Mouse (Mus musculus): ENCODE measurements around the gene Zfhx3. TPM values are rescaled to one million over a fixed set of nuclear protein-coding genes. Genes with fewer than 3 reads are reported as not detected.

The Zfhx3 gene
- total RNA-seq, 2 experiments from 2014 or later, result 7.2 to 8.3 TPM

DNA sequence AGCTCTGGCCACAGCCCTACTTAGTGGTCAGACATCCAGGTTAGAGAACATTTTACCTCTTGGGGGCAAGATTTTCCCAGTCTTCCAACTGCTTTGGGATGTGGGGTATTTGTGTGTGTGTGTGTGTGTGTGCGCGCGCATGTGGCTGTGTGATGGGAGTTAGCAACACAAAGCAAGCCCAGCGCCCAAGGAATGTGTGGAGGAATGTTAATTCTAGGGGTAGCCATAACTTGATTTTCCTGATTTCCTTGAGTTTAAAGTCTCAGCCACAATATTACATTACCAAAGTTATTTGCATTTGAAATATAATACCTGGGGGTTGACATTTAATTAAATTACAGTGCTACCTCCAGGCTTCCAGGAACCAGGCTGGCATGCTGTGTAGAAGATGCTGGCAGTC lies 136.3 kb downstream of the Zfhx3 start:
- intact Hi-C loops (cut with DNase I), result no loop called here
- DNase-seq, result no peak

- intact Hi-C loops (cut with DNase I), result no loop called here
- DNase-seq, result no peak
These were observed 144.5 kb downstream of the Zfhx3 start for GRCm38 (mm10) chr8:108086913-108087312.

DNA sequence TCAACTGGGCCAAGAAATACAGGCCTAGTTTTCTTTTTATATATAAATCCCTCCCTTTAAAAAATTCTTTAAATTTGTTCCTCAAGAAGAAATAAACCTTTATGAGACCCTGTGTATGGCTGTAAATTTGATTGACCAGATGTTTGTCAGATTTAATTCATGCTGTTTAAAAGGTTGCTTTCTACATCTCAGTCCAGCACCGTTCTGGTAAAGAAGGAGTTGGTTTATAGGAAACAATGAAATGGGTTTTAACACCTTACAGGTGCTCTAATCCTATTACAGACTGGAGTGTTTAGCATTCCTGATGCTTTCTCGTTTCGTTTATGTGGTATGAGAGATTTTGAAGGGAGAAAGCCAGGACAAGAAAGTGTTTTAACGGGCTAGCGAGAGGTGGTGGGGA lies 147.2 kb downstream of the Zfhx3 start:
- intact Hi-C loops (cut with DNase I), result no loop called here
- DNase-seq, result no peak

DNA sequence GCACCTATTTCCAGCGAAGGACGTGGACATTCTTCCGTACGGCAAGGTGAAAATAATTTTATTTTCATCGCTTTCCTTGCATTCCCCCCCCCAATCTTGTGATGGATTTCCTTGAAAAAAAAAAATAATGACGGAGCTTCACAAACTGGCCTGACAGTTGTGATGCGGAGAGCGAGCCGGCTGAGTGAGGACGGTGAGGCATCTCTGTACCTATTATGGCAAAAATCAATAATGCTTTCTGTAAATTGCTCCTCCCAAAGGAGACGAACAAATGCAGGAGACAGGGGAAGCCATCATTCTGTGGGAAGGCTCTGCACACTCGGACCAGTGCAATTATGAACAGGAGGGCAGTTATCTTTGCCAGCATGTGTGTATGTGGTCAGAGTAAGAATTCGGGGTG lies 156.2 kb downstream of the Zfhx3 start:
- DNase-seq, result no peak
- intact Hi-C loops (cut with DNase I), result no loop called here

DNA sequence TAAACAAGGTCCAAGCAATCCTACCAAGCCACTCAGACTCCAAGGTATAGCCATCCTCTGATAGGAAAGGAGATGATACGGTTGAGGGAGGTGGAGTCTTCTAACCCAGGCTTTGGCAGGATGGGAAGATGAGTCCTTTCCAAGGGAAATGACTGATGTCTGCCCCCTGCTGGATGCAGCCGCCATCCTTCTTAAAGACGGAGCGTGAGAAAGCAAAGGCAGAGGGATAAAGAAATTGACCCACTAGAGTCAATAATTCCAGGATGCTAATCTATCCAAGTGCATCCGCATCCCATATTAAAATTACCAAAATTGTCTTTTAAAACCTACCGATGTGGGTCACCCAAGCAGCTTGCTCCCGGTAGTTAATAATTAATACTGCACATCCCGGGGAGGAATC lies 158.7 kb downstream of the Zfhx3 start:
- intact Hi-C loops (cut with DNase I), result no loop called here

GRCm38 (mm10) chr8:108101978-108102865 lies 159.8 kb downstream of the Zfhx3 start:
- no peak for DNase-seq
- intact Hi-C loops (cut with DNase I), result no loop called here

More for the DNA sequence above, 158.7 kb downstream of the Zfhx3 start:
- DNase-seq, result no peak

- intact Hi-C loops (cut with DNase I), result no loop called here
These were observed 162.1 kb downstream of the Zfhx3 start for GRCm38 (mm10) chr8:108104471-108105098.

DNA sequence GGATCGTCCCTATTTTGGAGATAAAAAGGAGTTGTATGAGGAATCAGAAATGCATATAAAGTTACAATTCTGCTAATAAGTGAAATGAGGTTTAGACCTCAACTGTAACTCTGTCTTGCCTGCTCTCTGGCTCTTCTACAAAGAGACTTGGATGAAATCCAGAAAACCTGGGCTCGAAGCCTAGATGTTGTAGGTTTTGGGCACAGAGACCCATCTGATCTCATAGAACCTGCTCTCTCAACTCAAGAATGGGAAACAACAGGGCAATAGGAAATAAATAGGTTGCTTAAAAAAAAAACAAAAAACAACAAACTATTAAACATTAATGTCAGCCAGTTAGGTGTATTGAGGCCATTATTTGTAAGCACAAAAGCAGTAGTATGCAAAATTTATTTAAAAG lies 182.6 kb downstream of the Zfhx3 start:
- DNase-seq, result no peak
- intact Hi-C loops (cut with DNase I), result no loop called here

More at GRCm38 (mm10) chr8:108104471-108105098, 162.1 kb downstream of the Zfhx3 start:
- DNase-seq, result no peak

GRCm38 (mm10) chr8:108125491-108125890 lies 183.0 kb downstream of the Zfhx3 start:
- intact Hi-C loops (cut with DNase I), result no loop called here
- DNase-seq, result no peak

DNA sequence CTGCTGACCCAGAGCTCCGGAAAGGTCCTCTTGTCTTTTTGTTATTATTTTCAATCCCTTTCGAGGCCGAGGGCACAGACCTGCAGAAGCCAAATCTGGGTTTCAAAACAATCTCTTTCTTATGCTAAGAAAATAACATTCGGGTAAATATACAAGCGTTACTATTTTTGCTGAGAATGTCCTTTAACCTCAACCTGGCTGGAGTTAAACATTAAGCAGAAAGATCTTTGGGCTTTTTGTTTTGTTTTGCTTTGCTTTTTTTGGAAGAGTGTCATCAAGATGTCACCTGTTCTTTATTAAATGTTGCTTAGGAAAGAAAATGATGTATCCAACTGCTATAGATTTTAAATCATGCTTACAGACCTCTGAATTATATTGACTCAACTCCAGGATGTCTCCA lies 204.1 kb downstream of the Zfhx3 start:
- DNase-seq, result no peak
- intact Hi-C loops (cut with DNase I), result no loop called here

DNA sequence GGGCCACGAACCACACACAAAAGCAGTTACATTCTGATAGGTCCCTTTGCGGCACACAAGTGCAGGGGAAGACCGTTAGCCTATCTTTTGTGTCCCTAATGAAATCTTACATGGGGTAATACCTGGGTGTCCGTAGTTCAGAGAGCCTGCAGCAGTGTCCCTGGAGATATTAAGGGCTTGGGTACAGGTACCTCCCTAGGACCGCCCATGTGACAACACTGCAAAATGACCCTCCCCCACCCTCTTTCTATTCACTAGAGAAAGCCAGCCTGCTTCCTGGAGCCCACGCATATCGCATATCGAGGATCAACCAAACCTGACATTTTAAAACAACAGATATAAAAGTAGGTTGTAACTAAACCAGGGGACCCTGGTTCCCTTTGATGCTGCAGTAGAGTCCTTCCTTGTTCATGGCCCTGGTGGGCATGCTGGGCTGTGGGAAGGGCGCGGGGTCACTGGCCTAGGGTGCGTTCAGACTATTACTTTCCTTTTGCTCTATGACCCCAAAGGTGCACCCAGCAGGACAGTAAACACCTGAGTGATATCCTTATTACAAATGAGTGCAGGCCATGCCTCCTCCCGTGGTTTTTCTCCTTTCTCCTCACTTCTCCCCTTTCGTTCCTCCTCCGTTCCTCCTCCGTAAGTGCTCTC lies 206.3 kb downstream of the Zfhx3 start:
- intact Hi-C loops (cut with DNase I), result no loop called here
- DNase-seq, result no peak

DNA sequence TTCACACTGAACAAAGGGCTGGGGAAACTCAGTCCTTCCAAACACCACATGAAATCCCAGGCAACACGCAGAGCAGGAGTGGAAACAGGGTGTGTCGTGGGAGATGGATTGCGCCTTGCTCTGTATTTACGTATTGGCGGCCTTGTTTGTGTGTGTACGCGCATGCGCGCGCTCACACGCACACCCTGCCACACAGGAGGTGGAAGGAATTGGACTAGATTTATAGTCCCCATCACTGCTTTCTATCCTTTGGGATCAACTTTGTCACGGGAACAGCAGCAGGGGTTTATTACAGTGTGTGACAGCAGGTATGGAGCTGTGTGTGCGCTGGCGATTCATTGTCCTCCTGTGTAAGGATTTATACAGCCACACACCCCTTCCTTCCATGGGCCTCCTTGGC lies 228.4 kb downstream of the Zfhx3 start:
- DNase-seq, result no peak
- intact Hi-C loops (cut with DNase I), result no loop called here

DNA sequence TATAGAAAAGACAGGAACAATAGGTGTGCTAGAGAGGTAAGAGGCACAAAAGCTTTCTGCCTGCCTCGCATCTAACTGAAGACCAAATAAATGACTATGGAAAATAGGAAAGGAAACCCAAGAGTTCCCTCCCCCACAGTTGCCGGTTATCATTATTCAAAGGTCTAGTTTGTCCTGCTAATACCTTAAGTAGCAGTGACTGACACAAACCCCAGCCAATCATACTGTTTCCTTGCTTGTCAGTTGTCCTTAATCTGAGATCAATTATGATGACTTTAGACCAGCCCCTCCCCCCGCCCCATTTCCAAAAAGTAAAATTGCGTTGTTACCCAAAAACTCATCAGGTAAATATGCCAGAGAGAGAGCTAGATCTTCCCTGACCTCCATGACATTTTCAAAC lies 240.9 kb downstream of the Zfhx3 start:
- intact Hi-C loops (cut with DNase I), result no loop called here
- no peak for DNase-seq

DNA sequence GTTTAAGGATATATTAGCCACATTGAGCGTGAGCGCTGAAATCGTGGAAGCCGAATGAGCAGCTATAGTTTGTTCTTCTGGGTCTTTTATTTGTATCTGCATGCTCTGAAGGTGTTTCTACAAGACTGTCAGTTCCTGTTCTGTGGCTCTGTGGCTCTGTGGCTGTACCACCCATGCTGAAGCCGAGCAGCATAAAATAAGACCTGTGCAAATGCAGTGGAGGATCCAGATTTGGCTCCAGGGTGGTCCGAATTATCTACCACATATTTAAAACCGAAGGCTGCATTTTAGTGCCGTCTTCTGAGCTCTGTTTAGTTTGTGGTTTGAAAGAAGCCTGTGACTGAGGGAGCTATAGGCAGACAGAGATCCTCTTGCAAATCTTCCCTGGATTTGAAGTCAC lies 241.5 kb downstream of the Zfhx3 start:
- intact Hi-C loops (cut with DNase I), result no loop called here
- DNase-seq, result no peak

DNA sequence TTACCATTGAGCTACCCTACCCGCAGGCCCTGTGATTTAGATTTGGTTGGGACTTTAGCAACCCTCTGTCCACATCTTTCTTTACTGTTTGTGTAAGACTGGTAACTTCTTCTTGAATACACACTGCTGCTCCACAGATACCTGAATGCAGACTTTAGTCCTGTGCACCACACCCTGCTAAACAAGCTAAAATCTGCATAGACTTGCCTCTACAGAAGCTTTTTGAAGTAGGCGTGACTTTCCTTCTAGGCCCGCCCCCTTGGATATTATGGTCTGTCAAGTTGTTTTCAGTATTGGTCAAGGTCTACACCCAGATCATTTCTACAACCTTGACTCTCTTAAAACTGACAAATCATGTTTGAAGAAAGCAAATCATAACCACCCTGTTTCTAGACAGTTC lies 243.8 kb downstream of the Zfhx3 start:
- no peak for DNase-seq
- intact Hi-C loops (cut with DNase I), result no loop called here

- DNase-seq, result no peak
- intact Hi-C loops (cut with DNase I), result no loop called here
These were observed 245.6 kb downstream of the Zfhx3 start for GRCm38 (mm10) chr8:108188044-108188443.

- DNase-seq, result no peak
- intact Hi-C loops (cut with DNase I), result no loop called here
These were observed 252.1 kb downstream of the Zfhx3 start for GRCm38 (mm10) chr8:108194571-108194970.

- intact Hi-C loops (cut with DNase I), result no loop called here
- DNase-seq, result no peak
These were observed 272.6 kb downstream of the Zfhx3 start for GRCm38 (mm10) chr8:108215026-108215425.

- no peak for DNase-seq
These were observed 275.9 kb downstream of the Zfhx3 start for GRCm38 (mm10) chr8:108218171-108218840.

DNA sequence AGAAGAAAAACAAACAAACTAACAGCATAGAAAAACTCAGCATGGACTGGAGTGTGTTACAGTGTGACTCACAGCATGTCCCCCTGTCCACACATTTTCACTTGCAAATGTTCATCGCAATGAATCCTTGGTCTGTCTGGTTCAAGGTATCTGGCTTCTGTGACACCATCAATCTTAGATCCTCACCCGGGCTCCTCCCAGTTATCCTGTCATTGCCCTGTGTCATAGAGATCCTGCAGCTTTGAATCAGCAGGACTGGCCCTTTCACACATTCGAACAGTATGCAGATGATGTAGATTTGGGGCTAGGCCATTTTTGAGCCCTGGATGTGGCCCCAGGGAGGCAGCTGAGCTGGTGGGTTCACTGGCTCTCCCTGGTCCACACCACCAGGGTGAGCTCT lies 278.1 kb downstream of the Zfhx3 start:
- intact Hi-C loops (cut with DNase I), result no loop called here
- no peak for DNase-seq

More at GRCm38 (mm10) chr8:108218171-108218840, 275.9 kb downstream of the Zfhx3 start:
- intact Hi-C loops (cut with DNase I), result no loop called here

GRCm38 (mm10) chr8:108222091-108222490 lies 279.6 kb downstream of the Zfhx3 start:
- intact Hi-C loops (cut with DNase I), result no loop called here
- no peak for DNase-seq
